Mouse (Mus musculus) embryonic facial prominence, embryonic 13.5 days (tissue): ENCODE data around the gene Actrt3. TPM values are rescaled to one million over a fixed set of nuclear protein-coding genes. Genes with fewer than 3 reads are reported as not detected.
"Not testable (repeated sequence)": the region's sequence is repeated elsewhere in the genome, so short reads cannot be mapped to it uniquely, and the experiment has no call there.

Source experiments
- ATAC-seq: fragments of 200-750 bp; cut with Nextera tagmentation; 2 replicates; pipeline ENCODE4 v1.8.0; 2017; ENCODE audit warnings: low read depth; ENCODE audit not compliant: insufficient number of reproducible peaks, insufficient read depth, low FRiP score, low TSS enrichment
- H3K27ac ChIP-seq: fragments of 300-500 bp; sonication (generic); 2 replicates; pipeline ENCODE4 v1.5.1; 2015; ENCODE audit warnings: moderate library complexity, mild to moderate bottlenecking, inconsistent platforms
- H3K27me3 ChIP-seq: fragments of 300-500 bp; sonication (generic); 2 replicates; pipeline ENCODE4 v1.6.1; 2015; ENCODE audit warnings: mild to moderate bottlenecking, inconsistent platforms
- H3K36me3 ChIP-seq: fragments of 300-500 bp; sonication (generic); 2 replicates; pipeline ENCODE4 v1.6.1; 2015; ENCODE audit warnings: mild to moderate bottlenecking, inconsistent platforms
- H3K4me1 ChIP-seq: fragments of 300-500 bp; sonication (generic); 2 replicates; pipeline ENCODE4 v1.6.1; 2015; ENCODE audit warnings: inconsistent platforms
- H3K4me2 ChIP-seq: fragments of 300-500 bp; sonication (generic); 2 replicates; pipeline ENCODE4 v1.6.1; 2015; ENCODE audit warnings: moderate library complexity, mild to moderate bottlenecking, inconsistent platforms
- H3K4me3 ChIP-seq: fragments of 300-500 bp; sonication (generic); 2 replicates; pipeline ENCODE4 v1.5.1; 2015; ENCODE audit warnings: mild to moderate bottlenecking, inconsistent platforms
- H3K9ac ChIP-seq: fragments of 300-500 bp; sonication (generic); 2 replicates; pipeline ENCODE4 v1.6.1; 2015; ENCODE audit warnings: mild to moderate bottlenecking, inconsistent platforms
- H3K9me3 ChIP-seq: fragments of 300-500 bp; sonication (generic); 2 replicates; pipeline ENCODE4 v1.6.1; 2016; ENCODE audit warnings: inconsistent platforms
- WGBS: fragments of 180-500 bp; shearing (Covaris S2); methylation state at CpG from one replicate; pipeline ENCODE4 v1.1.7; 2015; ENCODE audit warnings: mixed read lengths; 5-methylcytosine and 5-hydroxymethylcytosine counted together
- polyA plus RNA-seq: library from polyadenylated mRNA; unstranded; fragments of >200 nt; fragmentation: Nextera tagmentation; extraction: Ambion mirVana; gene quantifications from 2 replicates; pipeline ENCODE4 v1.2.1, GENCODE M21; 2015

Gene Actrt3
- polyA plus RNA-seq, 1 experiment from 2014 or later: 0.10 TPM

- H3K9me3 ChIP-seq, H3K4me2 ChIP-seq, H3K9ac ChIP-seq, H3K36me3 ChIP-seq, H3K27ac ChIP-seq, H3K27me3 ChIP-seq, H3K4me3 ChIP-seq, H3K4me1 ChIP-seq: not testable (repeated sequence)
- 20% methylated on average over 1 of the region's 2 CpGs for WGBS
- peak; percentile 71; the same call in 1 of the 2 replicates for ATAC-seq
Measured at GRCm38 (mm10) chr3:30566333-30566732, 33.4 kb downstream of the Actrt3 start.

- 42% methylated on average over 6 of the region's 6 CpGs for WGBS
- no peak overlapping the region for H3K9ac ChIP-seq
- H3K4me1 ChIP-seq: peaks cover 4% of the 10 kb centered on the region; the same call in 1 of the 2 replicates
- H3K36me3 ChIP-seq: no peaks in the 10 kb centered on the region
- H3K27ac ChIP-seq: no peak overlapping the region
- no peak overlapping the region for H3K4me3 ChIP-seq
- no peaks in the 10 kb centered on the region for H3K9me3 ChIP-seq
- no peak overlapping the region for H3K4me2 ChIP-seq
- peaks cover 4% of the 10 kb centered on the region for H3K27me3 ChIP-seq
- no peak for ATAC-seq
Measured at GRCm38 (mm10) chr3:30560677-30561314, 38.9 kb downstream of the Actrt3 start.

- Histone ChIP-seq H3K9ac (no peak overlapping the region), H3K4me1 (no peaks in the 10 kb centered on the region), H3K27me3 (no peaks in the 10 kb centered on the region), H3K27ac (no peak overlapping the region), H3K4me2 (no peak overlapping the region), H3K4me3 (no peak overlapping the region), H3K9me3 (no peaks in the 10 kb centered on the region), H3K36me3 (no peaks in the 10 kb centered on the region)
- WGBS: 75% methylated on average over 6 of the region's 6 CpGs
- no peak for ATAC-seq
Measured at GRCm38 (mm10) chr3:30553741-30554140, 46.0 kb downstream of the Actrt3 start.

GRCm38 (mm10) chr3:30550218-30550617 lies 49.5 kb downstream of the Actrt3 start:
- Histone ChIP-seq H3K4me2 (no peak overlapping the region), H3K27me3 (no peaks in the 10 kb centered on the region), H3K27ac (no peak overlapping the region), H3K4me1 (peaks cover 9% of the 10 kb centered on the region; the same call in 1 of the 2 replicates), H3K36me3 (no peaks in the 10 kb centered on the region), H3K9ac (no peak overlapping the region), H3K9me3 (no peaks in the 10 kb centered on the region), H3K4me3 (no peak overlapping the region)
- 51% methylated on average over 2 of the region's 2 CpGs for WGBS
- no peak for ATAC-seq

GRCm38 (mm10) chr3:30548928-30549327 lies 50.8 kb downstream of the Actrt3 start:
- H3K9me3 ChIP-seq: no peaks in the 10 kb centered on the region
- peaks cover 9% of the 10 kb centered on the region; the same call in 1 of the 2 replicates for H3K4me1 ChIP-seq
- no peak for ATAC-seq
- WGBS: 62% methylated on average over 7 of the region's 7 CpGs
- no peak overlapping the region for H3K4me3 ChIP-seq
- H3K4me2 ChIP-seq: no peak overlapping the region
- no peaks in the 10 kb centered on the region for H3K27me3 ChIP-seq
- no peak overlapping the region for H3K27ac ChIP-seq
- H3K36me3 ChIP-seq: no peaks in the 10 kb centered on the region
- H3K9ac ChIP-seq: no peak overlapping the region

- Histone ChIP-seq H3K4me2 (no peak within 1 kb of the TSS), H3K27ac (no peak within 1 kb of the TSS), H3K9ac (no peak within 1 kb of the TSS), H3K4me1 (peaks cover 9% of the 10 kb centered on the region; the same call in 1 of the 2 replicates), H3K9me3 (no peaks in the 10 kb centered on the region), H3K4me3 (no peak within 1 kb of the TSS), H3K36me3 (no peaks in the 10 kb centered on the region), H3K27me3 (no peaks in the 10 kb centered on the region)
- no peak for ATAC-seq
- 88% methylated on average over 3 of the region's 3 CpGs for WGBS
Measured at GRCm38 (mm10) chr3:30547908-30548307, 51.8 kb downstream of the Actrt3 start, which contains the start of gene Mecom. TSS of gene Mecom (minus strand) at chr3:30548008.

Other genes with a start within 250 kb of the Actrt3 start
- gene Mecom, start 51.9 kb downstream of the Actrt3 start, polyA plus RNA-seq: 10.3 and 15.5 TPM in 2 replicates
- gene Mynn, start 2.1 kb upstream of the Actrt3 start, polyA plus RNA-seq: 33.2 and 35.6 TPM in 2 replicates
- gene Lrriq4, start 44.6 kb upstream of the Actrt3 start, polyA plus RNA-seq: not detected in 2 replicates
- gene Lrrc34, start 47.9 kb upstream of the Actrt3 start, polyA plus RNA-seq: 1.3 and 1.4 TPM in 2 replicates
- gene Lrrc31, start 99.9 kb upstream of the Actrt3 start, polyA plus RNA-seq: not detected in 2 replicates
- not detected in 2 replicates for gene Samd7, start 146.4 kb upstream of the Actrt3 start, polyA plus RNA-seq
- 91.9 and 95.2 TPM in 2 replicates for gene Sec62, start 192.9 kb upstream of the Actrt3 start, polyA plus RNA-seq